Mouse (Mus musculus): ENCODE data around the gene Pacsin2.
"Not testable (repeated sequence)": the region's sequence is repeated elsewhere in the genome, so short reads cannot be mapped to it uniquely, and the experiment has no call there.

Gene Pacsin2

GRCm38 (mm10) chr15:83374076-83374475, 90.3 kb downstream of the Pacsin2 start:
- no peak for DNase-seq (ENCODE audit: low spot score in 2 of 2)

DNA sequence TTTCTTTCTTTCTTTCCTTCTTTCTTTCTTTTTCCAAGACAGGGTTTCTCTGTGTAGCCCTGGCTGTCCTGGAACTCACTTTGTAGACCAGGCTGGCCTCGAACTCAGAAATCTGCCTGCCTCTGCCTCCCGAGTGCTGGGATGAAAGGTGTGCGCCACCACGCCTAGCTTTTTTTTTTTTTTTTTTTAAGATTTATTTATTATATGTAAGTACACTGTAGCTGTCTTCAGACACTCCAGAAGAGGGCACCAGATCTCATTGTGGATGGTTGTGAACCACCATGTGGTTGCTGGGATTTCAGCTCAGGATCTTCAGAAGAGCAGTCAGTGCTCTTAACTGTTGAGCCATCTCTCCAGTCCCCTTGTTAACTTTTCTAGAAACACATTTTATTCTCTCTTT, 95.7 kb downstream of the Pacsin2 start:
- DNase-seq (ENCODE audit: low spot score in 2 of 2): not testable (repeated sequence)

GRCm38 (mm10) chr15:83368261-83368660, 96.1 kb downstream of the Pacsin2 start:
- no peak for DNase-seq (ENCODE audit: low spot score in 2 of 2)

GRCm38 (mm10) chr15:83366933-83367552, 97.4 kb downstream of the Pacsin2 start:
- peak; percentile 50 to 66 for DNase-seq (ENCODE audit: low spot score in 2 of 2)

DNA sequence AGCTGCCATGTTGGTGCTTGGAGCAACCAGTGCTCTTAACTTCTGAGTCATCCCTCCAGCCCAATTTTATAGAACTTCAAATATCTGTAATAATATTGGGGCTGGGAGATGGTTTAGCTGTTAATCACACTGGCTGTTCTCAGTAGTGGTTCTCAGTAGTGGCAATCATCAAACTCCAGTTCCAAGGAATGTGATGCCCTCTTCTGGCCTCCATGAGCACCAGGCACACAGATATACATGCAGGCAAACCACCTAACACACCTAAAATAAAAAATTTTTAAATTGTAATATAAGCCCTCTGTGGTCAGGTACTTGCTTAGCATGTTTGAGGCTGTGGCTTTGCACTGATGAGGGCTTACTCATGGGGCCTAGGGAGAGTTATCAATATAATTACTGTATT, 98.7 kb downstream of the Pacsin2 start:
- DNase-seq (ENCODE audit: low spot score in 2 of 2): no peak

GRCm38 (mm10) chr15:83364194-83364593, 100.2 kb downstream of the Pacsin2 start:
- DNase-seq (ENCODE audit: low spot score in 2 of 2): no peak

GRCm38 (mm10) chr15:83362813-83363212, 101.6 kb downstream of the Pacsin2 start:
- DNase-seq (ENCODE audit: low spot score in 2 of 2): not testable (repeated sequence)

DNA sequence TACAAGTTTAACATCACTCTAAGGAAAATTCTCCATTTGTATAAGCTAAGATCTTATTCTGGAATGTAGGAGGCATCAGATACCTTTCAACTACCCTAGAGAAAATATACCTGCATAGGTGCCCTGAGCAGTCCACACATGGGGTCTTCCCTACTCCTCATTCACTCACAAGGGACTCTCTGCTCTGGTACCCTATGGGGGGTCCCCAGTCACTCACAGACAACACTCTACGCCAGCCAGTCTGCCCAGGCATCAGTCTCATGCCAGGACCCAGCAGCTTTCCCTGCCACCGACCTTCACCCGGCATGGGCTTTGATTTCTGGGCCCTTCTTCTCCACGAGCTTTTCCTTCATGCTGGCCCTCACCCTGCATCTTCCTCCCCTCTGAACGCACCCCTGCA, 103.5 kb downstream of the Pacsin2 start:
- not testable (repeated sequence) for DNase-seq (ENCODE audit: low spot score in 2 of 2)

DNA sequence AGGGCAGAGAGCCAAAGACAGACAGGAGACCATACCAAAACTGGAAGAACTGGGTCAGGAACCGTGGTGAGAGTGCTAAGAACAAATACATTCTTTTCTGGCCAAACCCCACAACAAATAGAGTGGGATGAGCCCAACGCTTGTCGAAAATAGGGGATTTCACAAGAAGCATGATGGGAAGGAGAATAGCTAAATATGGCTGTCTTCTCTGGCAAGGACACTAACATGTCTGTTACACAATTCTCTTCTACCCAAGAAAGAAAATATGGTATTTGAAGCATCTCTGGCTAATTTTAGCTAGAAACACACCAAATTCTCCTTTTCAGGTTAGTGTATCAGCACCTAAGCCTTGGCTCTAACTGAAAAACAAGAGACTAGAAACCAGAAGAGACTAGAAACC, 104.3 kb downstream of the Pacsin2 start:
- no peak for DNase-seq (ENCODE audit: low spot score in 2 of 2)

DNA sequence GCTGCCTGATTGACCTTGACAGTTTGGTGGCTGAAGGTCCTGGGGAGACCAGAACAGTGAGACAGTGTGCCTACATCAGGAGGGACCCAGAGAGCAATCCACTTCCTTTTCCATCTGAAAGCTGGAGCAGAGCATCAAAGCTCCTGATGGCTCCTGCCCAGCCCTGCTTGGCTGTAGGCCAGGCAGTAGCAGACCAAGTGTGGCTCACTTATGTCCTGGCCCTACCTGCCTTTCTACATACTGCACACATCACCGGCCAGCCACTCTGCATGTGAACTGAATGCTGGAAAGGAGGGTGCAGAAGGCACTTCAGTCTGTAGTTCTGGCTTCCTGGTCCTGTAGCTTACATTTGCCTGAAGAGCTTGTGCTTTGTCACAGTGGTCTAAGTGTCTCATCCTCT, 105.9 kb downstream of the Pacsin2 start:
- DNase-seq (ENCODE audit: low spot score in 2 of 2): no peak

GRCm38 (mm10) chr15:83351546-83351945, 112.9 kb downstream of the Pacsin2 start:
- no peak for DNase-seq (ENCODE audit: low spot score in 2 of 2)

- no peak for DNase-seq (ENCODE audit: low spot score in 2 of 2)
These were observed 113.5 kb downstream of the Pacsin2 start for GRCm38 (mm10) chr15:83350859-83351258.

GRCm38 (mm10) chr15:83349954-83350711, 114.3 kb downstream of the Pacsin2 start, which contains the start of gene Arfgap3:
Arfgap3 (minus strand) TSS chr15:83350247.
- DNase-seq (ENCODE audit: low spot score in 2 of 2): peak; percentile 91 to 94

DNA sequence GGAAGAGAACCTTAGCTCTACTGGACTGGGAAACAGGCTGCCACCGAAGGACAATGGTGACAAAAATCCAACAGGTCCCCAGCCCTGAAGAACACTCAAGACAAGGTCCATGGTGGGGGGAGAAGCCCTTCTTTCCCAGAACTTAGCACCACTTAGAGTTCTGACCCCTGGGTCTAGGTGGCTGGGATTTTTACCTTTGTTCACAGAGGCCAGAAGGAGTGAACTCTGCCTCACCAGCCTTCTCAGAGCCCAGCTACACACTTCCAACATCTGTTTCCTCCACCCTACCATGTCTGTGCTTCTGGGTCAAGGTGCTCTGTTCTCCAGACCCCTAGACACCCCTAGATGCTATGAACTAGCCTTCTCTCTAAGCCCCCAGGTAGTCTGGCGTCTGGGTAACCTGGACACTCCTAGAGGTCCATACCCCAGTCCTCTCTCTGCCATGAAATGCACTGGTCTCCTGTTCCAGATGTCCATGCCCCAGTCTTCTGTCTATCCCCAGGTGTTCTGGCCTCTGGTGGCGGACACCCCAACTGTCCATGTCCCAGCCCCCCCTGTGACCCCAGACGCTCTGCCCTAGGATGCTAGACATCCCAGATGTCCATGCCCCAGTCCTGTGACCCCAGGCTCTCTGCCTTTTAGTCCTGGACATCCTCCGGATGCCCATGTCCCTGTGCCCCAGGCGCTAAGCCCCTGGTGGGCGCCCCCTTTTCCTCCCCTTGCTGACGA, 115.0 kb downstream of the Pacsin2 start:
- DNase-seq (ENCODE audit: low spot score in 2 of 2): no peak

- DNase-seq (ENCODE audit: low spot score in 2 of 2): no peak
These were observed 115.7 kb downstream of the Pacsin2 start for GRCm38 (mm10) chr15:83348747-83349146.

- DNase-seq (ENCODE audit: low spot score in 2 of 2): no peak
These were observed 118.4 kb downstream of the Pacsin2 start for GRCm38 (mm10) chr15:83345898-83346529.

DNA sequence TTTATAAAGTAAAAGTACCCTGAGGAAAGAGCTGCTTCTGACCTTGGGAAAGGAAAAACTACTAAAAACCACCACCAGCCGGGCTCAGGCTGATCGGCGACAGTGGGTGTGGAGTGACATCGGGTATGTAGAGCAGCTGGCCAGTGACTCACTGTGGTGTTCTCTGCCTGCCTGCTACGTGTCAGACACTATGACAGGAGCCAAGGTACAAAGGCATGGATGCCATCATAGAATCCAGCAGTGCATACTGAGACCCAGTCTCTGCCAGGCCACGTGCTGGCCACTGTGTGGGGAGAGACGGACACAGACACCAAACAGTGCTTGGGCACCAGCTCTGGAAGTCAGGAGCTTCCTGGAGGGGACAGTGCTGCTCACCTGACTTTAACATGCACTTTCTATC, 119.5 kb downstream of the Pacsin2 start:
- DNase-seq (ENCODE audit: low spot score in 2 of 2): no peak

DNA sequence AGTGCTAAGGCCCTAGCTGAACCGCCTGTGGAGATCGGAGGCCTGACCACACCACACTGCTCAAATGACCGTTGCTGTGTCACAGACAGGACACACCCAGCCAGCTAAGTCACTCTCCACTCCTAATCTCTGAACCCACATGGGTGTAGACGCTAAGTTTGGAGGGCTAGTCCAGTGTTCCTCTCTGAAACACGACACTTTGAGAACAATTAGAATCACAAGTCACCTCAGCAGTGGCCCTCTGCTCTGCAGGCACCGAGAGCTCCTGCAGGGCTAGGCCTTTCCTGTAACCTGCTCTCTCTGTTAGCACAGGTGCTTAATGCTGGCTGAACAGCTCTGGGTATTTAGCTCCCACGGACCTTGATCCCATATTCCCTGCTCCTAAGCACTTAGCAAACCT, 120.2 kb downstream of the Pacsin2 start:
- peak in 1 of 2 experiments; percentile 20 for DNase-seq (ENCODE audit: low spot score in 2 of 2)

DNA sequence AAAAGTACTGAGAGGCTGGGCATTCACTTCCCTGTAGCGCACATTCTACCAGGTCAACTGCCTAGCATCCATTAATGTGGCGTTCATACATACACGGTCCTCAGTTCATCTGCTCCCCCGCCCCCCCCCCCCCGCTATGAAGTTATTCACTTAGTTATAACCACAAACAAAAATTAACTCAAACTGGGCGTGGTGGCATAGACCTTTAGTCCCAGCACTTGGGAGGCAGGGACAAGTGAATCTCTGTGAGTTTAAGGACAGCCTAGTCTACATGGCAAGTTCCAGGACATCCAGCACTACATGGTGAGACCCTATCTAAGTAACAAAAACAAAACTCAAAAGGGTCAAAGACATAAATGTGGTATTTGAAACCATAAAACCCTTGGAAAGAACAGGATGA, 125.5 kb downstream of the Pacsin2 start:
- no peak for DNase-seq (ENCODE audit: low spot score in 2 of 2)

GRCm38 (mm10) chr15:83337903-83338870, 126.2 kb downstream of the Pacsin2 start:
- no peak for DNase-seq (ENCODE audit: low spot score in 2 of 2)

DNA sequence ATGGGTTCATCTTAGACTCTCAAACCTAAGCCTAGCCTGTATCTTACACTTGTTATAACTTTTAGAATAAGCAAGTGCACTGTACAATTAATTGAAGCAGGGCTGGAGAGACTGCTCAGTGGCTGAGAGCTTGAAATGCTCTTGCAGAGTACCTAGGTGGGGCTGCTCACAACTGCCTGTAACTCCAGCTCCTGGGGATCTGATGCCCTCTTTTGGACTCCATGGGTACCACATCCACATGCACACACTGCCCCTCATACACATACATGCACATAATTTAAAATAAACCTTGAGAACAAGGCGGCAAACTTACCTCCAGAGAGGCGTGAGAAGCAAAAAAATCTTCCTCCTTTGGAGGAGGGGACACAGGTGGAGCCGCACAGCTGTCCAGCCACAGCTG, 132.0 kb downstream of the Pacsin2 start:
- DNase-seq (ENCODE audit: low spot score in 2 of 2): no peak

Measured in spleen, postnatal 14 days (tissue).